Mouse (Mus musculus) CH12.LX (cell line): ENCODE results near the gene Gli3. TPM values are rescaled to one million over a fixed set of nuclear protein-coding genes. Genes with fewer than 3 reads are reported as not detected.

Experiments used
- DNase-seq: peaks from one replicate; pipeline ENCODE4 v3.0.0-alpha.2; 2013; ENCODE audit errors: extremely low read depth
- H3K27ac ChIP-seq: 2 replicates; pipeline ENCODE4 v1.5.1; 2012; ENCODE audit warnings: low read depth, mild to moderate bottlenecking, control low read depth, moderate library complexity; ENCODE audit not compliant: insufficient read depth
- H3K27me3 ChIP-seq: replicated peaks from 2 replicates; pipeline ENCODE3; 2012; ENCODE audit warnings: inconsistent platforms
- H3K36me3 ChIP-seq, 2 experiments: replicated peaks in 1 of 2; 2 replicates each; pipeline versions ENCODE3 to v1.6.1; 2012; ENCODE audit warnings: inconsistent platforms in 1 of 2, low read length in 1 of 2, mild to moderate bottlenecking in 1 of 2, mixed read lengths in 1 of 2, moderate library complexity in 1 of 2; ENCODE audit not compliant: control insufficient read depth in 1 of 2, insufficient read depth in 1 of 2
- H3K4me1 ChIP-seq, 2 experiments: 2 replicates each; pipeline ENCODE4 v1.6.1; 2012; ENCODE audit warnings: inconsistent platforms in 1 of 2, moderate library complexity in 1 of 2; ENCODE audit not compliant: insufficient read depth in 2 of 2, control insufficient read depth in 1 of 2
- H3K4me2 ChIP-seq: 2 replicates; pipeline ENCODE4 v1.6.1; 2012; ENCODE audit warnings: low read depth, mild to moderate bottlenecking, control low read depth; ENCODE audit not compliant: poor library complexity, insufficient read depth, severe bottlenecking
- H3K4me3 ChIP-seq, 3 experiments: fragments of 150-350 bp in 1 of 3; sonication (generic) in 1 of 3; replicated peaks in 1 of 3; 2 replicates each; pipeline versions ENCODE3 to v1.5.1; 2011 to 2012; ENCODE audit warnings: low read depth in 2 of 3, low read length in 2 of 3, mild to moderate bottlenecking in 2 of 3, moderate library complexity in 2 of 3, control low read depth in 1 of 3, improper control_type of control experiment in 1 of 3, inconsistent platforms in 1 of 3, mixed read lengths in 1 of 3; ENCODE audit not compliant: poor library complexity in 1 of 3
- H3K79me2 ChIP-seq: replicated peaks from 2 replicates; pipeline ENCODE4 v1.6.1; 2012; ENCODE audit warnings: mild to moderate bottlenecking, moderate library complexity; ENCODE audit not compliant: control insufficient read depth, poor library complexity, insufficient read depth, severe bottlenecking; ENCODE audit errors: extremely low read depth
- H3K9ac ChIP-seq: 2 replicates; pipeline ENCODE4 v1.6.1; 2012; ENCODE audit warnings: low read depth, mild to moderate bottlenecking, control low read depth, moderate library complexity; ENCODE audit not compliant: insufficient read depth
- H3K9me3 ChIP-seq: replicated peaks from 2 replicates; pipeline ENCODE3; 2012; ENCODE audit warnings: low read length, inconsistent platforms, mixed read lengths
- CHD1 ChIP-seq: IDR thresholded peaks from 2 replicates; pipeline ENCODE4 v1.6.1; 2012; ENCODE audit warnings: low read depth, low read length, improper control_type of control experiment, inconsistent platforms
- CHD2 ChIP-seq: IDR thresholded peaks from 2 replicates; pipeline ENCODE4 v1.6.1; 2011; ENCODE audit warnings: low read length, improper control_type of control experiment
- CTCF ChIP-seq, 2 experiments: IDR thresholded peaks in 1 of 2; conservative IDR thresholded peaks in 1 of 2; 2 replicates each; pipeline ENCODE4 v1.5.1; 2011 to 2012; ENCODE audit warnings: low read depth in 2 of 2, low read length in 2 of 2, improper control_type of control experiment in 1 of 2, inconsistent platforms in 1 of 2, mild to moderate bottlenecking in 1 of 2, moderate library complexity in 1 of 2
- EP300 ChIP-seq: IDR thresholded peaks from 2 replicates; pipeline ENCODE4 v1.6.1; 2011; ENCODE audit warnings: low read length, improper control_type of control experiment
- GABPA ChIP-seq: IDR thresholded peaks from 2 replicates; pipeline ENCODE4 v1.6.1; 2012; ENCODE audit warnings: low read depth, low read length, improper control_type of control experiment, inconsistent platforms; ENCODE audit not compliant: insufficient replicate concordance
- IRF4 ChIP-seq: IDR thresholded peaks from 2 replicates; pipeline ENCODE4 v1.6.1; 2014; ENCODE audit warnings: low read depth, mild to moderate bottlenecking, inconsistent platforms, low read length, improper control_type of control experiment
- MAX ChIP-seq: IDR thresholded peaks from 2 replicates; pipeline ENCODE4 v1.6.1; 2011; ENCODE audit warnings: low read length, improper control_type of control experiment
- MEF2A ChIP-seq: IDR thresholded peaks from 2 replicates; pipeline ENCODE4 v1.6.1; 2014; ENCODE audit warnings: low read depth, mild to moderate bottlenecking, inconsistent platforms, low read length, improper control_type of control experiment, borderline replicate concordance
- MXI1 ChIP-seq: IDR thresholded peaks from 2 replicates; pipeline ENCODE4 v1.6.1; 2011; ENCODE audit warnings: mild to moderate bottlenecking, low read depth, low read length, improper control_type of control experiment
- POLR2AphosphoS2 ChIP-seq: IDR thresholded peaks from 2 replicates; pipeline ENCODE4 v1.6.1; 2011; ENCODE audit warnings: low read depth, low read length, improper control_type of control experiment
- RAD21 ChIP-seq: IDR thresholded peaks from 2 replicates; pipeline ENCODE4 v1.6.1; 2011; ENCODE audit warnings: low read depth, mild to moderate bottlenecking, low read length, improper control_type of control experiment, moderate library complexity
- SIN3A ChIP-seq: IDR thresholded peaks from 2 replicates; pipeline ENCODE4 v1.6.1; 2012; ENCODE audit warnings: low read length, improper control_type of control experiment, inconsistent platforms
- TCF12 ChIP-seq: IDR thresholded peaks from 2 replicates; pipeline ENCODE4 v1.6.1; 2014; ENCODE audit warnings: low read depth, mild to moderate bottlenecking, inconsistent platforms, low read length, improper control_type of control experiment
- USF2 ChIP-seq: conservative IDR thresholded peaks from 2 replicates; pipeline ENCODE4 v1.6.1; 2011; ENCODE audit warnings: low read depth, low read length, improper control_type of control experiment
- ZC3H11A ChIP-seq: IDR thresholded peaks from 2 replicates; pipeline ENCODE4 v1.6.1; 2012; ENCODE audit warnings: low read depth, mild to moderate bottlenecking, inconsistent platforms, low read length, improper control_type of control experiment
- ZKSCAN1 ChIP-seq: IDR thresholded peaks from 2 replicates; pipeline ENCODE4 v1.6.1; 2012; ENCODE audit warnings: low read depth, inconsistent platforms, low read length, improper control_type of control experiment, borderline replicate concordance
- ZMIZ1 ChIP-seq: IDR thresholded peaks from 2 replicates; pipeline ENCODE4 v1.6.1; 2012; ENCODE audit warnings: low read depth, mild to moderate bottlenecking, inconsistent platforms, low read length, improper control_type of control experiment
- ZNF384 ChIP-seq: IDR thresholded peaks from 2 replicates; pipeline ENCODE4 v1.6.1; 2012; ENCODE audit warnings: low read depth, low read length, improper control_type of control experiment, inconsistent platforms
- dilution Hi-C: fragments of 300-500 bp; cut with MboI; formaldehyde crosslinking; loops from 2 replicates; pipeline ENCODE4 v1.14.3; 2020; ENCODE audit warnings: low sequenced_read_pairs; ENCODE audit not compliant: extremely low pct_unique_long_range_greater_than_20kb, extremely low pct_ligation_motif_present
- in situ Hi-C: fragments of 300-500 bp; cut with MboI; formaldehyde crosslinking; loops from 3 replicates; pipeline ENCODE4 v1.14.3; 2019; ENCODE audit warnings: low sequenced_read_pairs, low pct_ligation_motif_present, low pct_unique_long_range_greater_than_20kb, mixed read lengths
- polyA plus RNA-seq: library from polyadenylated mRNA; unstranded; fragments of >175 nt; gene quantifications from 2 replicates; pipeline ENCODE4 v1.2.1, GENCODE M21; 2012; ENCODE audit warnings: low read depth; ENCODE audit not compliant: insufficient read length
- total RNA-seq, 2 experiments: library from RNA; depleted of rRNA; stranded (reverse); fragments of 300-350 nt in 1 of 2; fragments of >200 nt in 1 of 2; gene quantifications; 2 replicates each; pipeline ENCODE4 v1.2.3; 2012 to 2014

Gli3 gene
- total and polyA plus RNA-seq, 3 experiments = not detected

- no peaks in the 10 kb centered on the region for H3K36me3 ChIP-seq
- no peaks in the 10 kb centered on the region for H3K27me3 ChIP-seq
- TF ChIP-seq TCF12 = no peak
- TF ChIP-seq ZMIZ1 = no peak
- no peak for TF ChIP-seq POLR2AphosphoS2
- TF ChIP-seq CHD2 = no peak
- no peak for TF ChIP-seq USF2
- no peak for TF ChIP-seq CTCF (conservative IDR thresholded peaks at IDR 0.05 in 1 of 2, IDR thresholded peaks at IDR 0.05 in 1 of 2; ENCODE audit: low read depth in 2 of 2, low read length in 2 of 2)
- no peak for TF ChIP-seq GABPA
- no peak for TF ChIP-seq MXI1
- TF ChIP-seq CHD1 = no peak
- TF ChIP-seq IRF4 = no peak
- TF ChIP-seq ZKSCAN1 = no peak
- no peaks in the 10 kb centered on the region for H3K4me1 ChIP-seq
- DNase-seq = no peak
- in situ Hi-C loops = no loop called here
- dilution Hi-C loops = no loop called here
- H3K4me3 ChIP-seq = no peak overlapping the region
- no peaks in the 10 kb centered on the region for H3K9me3 ChIP-seq
- no peak overlapping the region for H3K9ac ChIP-seq
- H3K79me2 ChIP-seq = no peaks in the 10 kb centered on the region
- no peak overlapping the region for H3K4me2 ChIP-seq
- H3K27ac ChIP-seq = no peak overlapping the region
Observed at GRCm38 (mm10) chr13:15602677-15603221, 139.7 kb downstream of the Gli3 start.

- Histone ChIP-seq H3K4me2 (no peak overlapping the region), H3K4me1 (no peaks in the 10 kb centered on the region), H3K9me3 (no peaks in the 10 kb centered on the region), H3K36me3 (no peaks in the 10 kb centered on the region), H3K9ac (no peak overlapping the region), H3K4me3 (no peak overlapping the region), H3K79me2 (no peaks in the 10 kb centered on the region), H3K27ac (no peak overlapping the region), H3K27me3 (no peaks in the 10 kb centered on the region)
- in situ Hi-C loops (no loop called here), dilution Hi-C loops (no loop called here)
- TF ChIP-seq ZNF384 (no peak), ZC3H11A (no peak), RAD21 (no peak), EP300 (no peak), CTCF (conservative IDR thresholded peaks at IDR 0.05 in 1 of 2, IDR thresholded peaks at IDR 0.05 in 1 of 2; ENCODE audit: low read depth in 2 of 2, low read length in 2 of 2) (no peak), MAX (no peak), TCF12 (no peak), IRF4 (no peak), MEF2A (no peak), SIN3A (no peak)
- no peak for DNase-seq
Observed at GRCm38 (mm10) chr13:15604074-15604473, 141.0 kb downstream of the Gli3 start.
